Mouse (Mus musculus): Measurements from ENCODE around the gene Vmn2r13.
"Not testable (repeated sequence)": the region's sequence is repeated elsewhere in the genome, so short reads cannot be mapped to it uniquely, and the experiment has no call there.

Vmn2r13 gene

DNA sequence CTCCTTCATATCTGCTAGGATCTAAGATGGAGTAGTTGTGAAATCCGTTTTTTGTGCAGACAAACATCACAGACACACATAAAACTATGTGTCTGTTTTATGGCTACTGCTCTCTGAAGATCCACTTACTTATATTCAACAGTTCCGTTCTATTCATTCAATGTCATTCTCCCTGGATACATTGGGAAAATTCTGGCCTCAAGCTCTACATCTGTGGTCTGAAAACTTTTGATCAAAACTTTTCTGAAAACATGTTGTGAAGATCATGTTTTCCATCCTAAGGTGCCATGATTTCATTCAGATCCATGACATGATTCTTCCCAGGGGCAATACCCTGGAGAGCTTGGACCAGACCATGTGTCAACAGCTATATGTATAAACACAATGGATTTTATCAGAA lies at the start of gene Vmn2r13:
Vmn2r13 (minus strand) TSS at position 101 of the 400 bp plus-strand sequence.
- not testable (repeated sequence) for DNase-seq

DNA sequence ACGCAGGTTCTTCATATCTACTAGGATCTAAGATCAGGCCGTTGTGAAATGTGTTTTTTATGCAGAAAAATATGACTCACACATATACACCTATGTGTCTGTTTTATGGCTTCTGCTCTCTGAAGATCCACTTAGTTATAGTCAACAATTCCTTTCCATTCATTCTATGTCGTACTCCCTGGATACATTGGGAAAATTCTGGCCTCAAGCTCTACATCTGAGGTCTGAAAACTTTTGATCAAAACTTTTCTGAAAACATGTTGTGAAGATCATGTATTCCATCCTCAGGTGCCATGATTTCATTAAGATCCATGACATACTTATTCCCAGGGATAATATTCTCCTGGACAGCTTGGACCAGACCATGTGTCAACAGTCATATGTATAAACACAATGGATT lies 32.6 kb upstream of the Vmn2r13 start, which contains the start of gene Vmn2r14:
Vmn2r14 (minus strand) TSS at position 101 of the 400 bp plus-strand sequence.
- no peak for DNase-seq

- DNase-seq, result not testable (repeated sequence)
Measured at GRCm38 (mm10) chr5:109166851-109167250, 25.1 kb downstream of the Vmn2r13 start.

GRCm38 (mm10) chr5:109160121-109160520 lies 31.9 kb downstream of the Vmn2r13 start:
- no peak for DNase-seq

DNA sequence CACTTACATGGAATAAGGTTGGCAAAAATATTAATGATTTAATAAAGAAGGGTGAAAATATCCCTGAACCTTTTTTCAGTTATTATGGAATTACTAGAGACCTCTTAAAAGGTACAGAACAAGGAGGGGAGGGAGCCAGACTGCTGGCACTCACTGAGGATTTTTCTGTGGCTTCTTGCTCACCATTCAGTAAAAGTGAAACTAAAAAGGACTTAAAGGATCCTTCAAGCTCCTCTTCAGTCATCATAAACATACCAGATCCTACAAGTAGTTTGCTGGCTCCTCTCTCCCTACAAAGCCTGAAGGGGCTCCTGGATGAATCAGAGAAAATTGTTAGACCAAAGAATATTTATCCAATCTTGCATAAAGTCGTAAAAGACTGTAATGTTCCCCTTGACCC lies 32.4 kb downstream of the Vmn2r13 start:
- DNase-seq, result not testable (repeated sequence)

DNA sequence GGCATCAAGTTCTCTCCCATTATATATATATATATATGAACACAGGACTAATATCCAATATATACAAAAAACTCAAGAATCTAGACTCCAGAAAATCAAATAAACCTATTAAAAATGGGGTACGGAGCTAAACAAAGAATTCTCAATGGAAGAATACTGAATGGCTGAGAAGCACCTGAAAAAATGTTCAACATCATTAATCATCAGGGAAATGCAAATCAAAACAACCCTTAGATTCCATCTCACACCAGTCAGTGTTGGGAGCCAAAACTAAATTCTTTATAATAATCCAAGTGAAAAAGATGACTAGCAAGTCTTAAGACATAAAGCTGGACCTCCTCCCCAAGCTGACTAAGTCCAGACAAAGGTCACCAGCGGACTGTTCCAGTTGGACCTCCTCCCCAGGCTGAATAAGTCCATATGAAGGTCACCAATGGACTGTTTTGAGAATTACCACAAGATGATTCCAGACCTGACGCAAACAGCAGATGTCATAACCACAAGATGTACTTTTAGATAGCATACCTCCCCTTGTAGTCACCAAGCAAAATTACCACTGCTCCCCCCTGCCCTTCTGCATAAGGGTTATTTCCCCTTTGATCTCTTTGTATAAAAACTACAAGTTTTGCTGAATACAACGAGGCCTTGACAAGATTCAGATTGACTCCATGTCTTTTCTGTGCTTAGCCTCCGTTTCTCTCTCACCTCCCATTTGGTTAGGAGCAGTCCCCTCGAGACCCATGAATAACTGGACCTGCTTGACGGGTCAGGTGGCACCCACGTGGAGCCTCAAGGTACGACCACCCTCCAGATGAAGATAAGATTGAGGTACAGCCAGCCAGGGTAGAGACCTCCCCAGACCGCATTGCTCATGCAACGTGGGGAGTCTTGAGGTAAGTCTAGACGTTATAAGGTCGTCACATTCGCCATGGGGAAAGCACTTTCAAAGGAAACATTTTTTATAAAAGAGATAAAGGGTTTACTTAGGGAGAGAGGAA lies 33.2 kb downstream of the Vmn2r13 start:
- DNase-seq, result not testable (repeated sequence)

DNA sequence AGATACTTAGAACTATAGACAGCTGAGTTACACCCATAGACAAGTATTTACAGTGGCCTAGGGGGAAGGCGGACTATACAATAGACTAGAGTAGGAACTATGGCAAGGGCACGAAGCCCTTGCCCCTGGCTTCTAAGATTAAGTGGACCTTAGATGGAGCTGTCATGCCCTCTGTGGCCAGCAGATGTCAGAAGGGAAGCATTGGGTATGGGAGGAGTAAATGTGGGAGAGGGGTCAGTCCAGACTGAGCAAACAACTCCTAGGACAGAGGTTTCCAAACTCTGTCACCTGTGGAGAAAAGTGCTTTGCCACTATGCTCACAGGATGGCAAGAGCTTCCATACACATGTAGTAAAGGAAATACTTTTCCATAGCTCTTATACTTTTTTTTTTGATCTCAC lies 52.5 kb downstream of the Vmn2r13 start:
- DNase-seq, result no peak

GRCm38 (mm10) chr5:109136731-109137130 lies 55.3 kb downstream of the Vmn2r13 start:
- no peak for DNase-seq
